8 mouse cellular contexts compared by ENCODE assay signal in genomic region chr10:52021736-52022394, GRCm38 (mm10). TPM values are rescaled to one million over a fixed set of nuclear protein-coding genes. Genes with fewer than 3 reads are reported as not detected.
DNase-seq lines count a peak whose midpoint lies in the region; ATAC-seq and TF ChIP-seq lines count a peak whose summit lies in the region.
"Had no signal": no experiment of that assay in that cellular context is flagged by ENCODE, and none has a peak within 500 bp of the region (broad histone marks: within the 10 kb centered on the region; RNA-seq: fewer than 3 reads in every experiment).

No protein-coding gene starts in this region.

- H3K9me3 ChIP-seq in E14TG2a.4 (ENCODE audit: low read length): 0 out of 2 replicates have a peak, but pooled peaks cover 3% of the 10 kb centered on the region
- H3K9me3 ChIP-seq in forebrain, postnatal 0 days (ENCODE audit: low read length): no peaks in the 10 kb centered on the region
- H3K9me3 ChIP-seq in liver, postnatal 0 days (ENCODE audit: low read length): no peaks in the 10 kb centered on the region

- ATAC-seq in forebrain, postnatal 0 days: peak; percentile 44
- ATAC-seq in liver, postnatal 0 days: no peak
- ATAC-seq in megakaryocyte progenitor cell, adult 5-6 weeks (replicated peaks; ENCODE audit: poor library complexity): no peak

- peak overlapping the region; percentile 94 for H3K4me2 ChIP-seq in forebrain, postnatal 0 days (ENCODE audit: low read depth)
- H3K4me2 ChIP-seq in liver, postnatal 0 days (ENCODE audit: low read depth, low read length): peak overlapping the region; percentile 61; the same call in 1 of the 2 replicates

- H3K4me3 ChIP-seq in E14TG2a.4 (replicated peaks; ENCODE audit: low read length): peak overlapping the region; percentile 76
- H3K4me3 ChIP-seq in forebrain, postnatal 0 days (ENCODE audit: low read depth, low read length): peak overlapping the region; percentile 47
- peak overlapping the region; percentile 36; the same call in 1 of the 2 replicates for H3K4me3 ChIP-seq in liver, postnatal 0 days (ENCODE audit: low read depth, low read length)
- H3K4me3 ChIP-seq: erythroblast, embryonic 14.5 days had no signal

- H3K27me3 ChIP-seq in E14TG2a.4 (ENCODE audit: insufficient read depth, low read length): peaks cover 75% of the 10 kb centered on the region
- H3K27me3 ChIP-seq in forebrain, postnatal 0 days (ENCODE audit: insufficient read depth, low read length): peaks cover 65% of the 10 kb centered on the region
- peaks cover 65% of the 10 kb centered on the region for H3K27me3 ChIP-seq in liver, postnatal 0 days (ENCODE audit: insufficient read depth, low read length)

- H3K27ac ChIP-seq in forebrain, postnatal 0 days (ENCODE audit: low read depth, low read length): no peak overlapping the region
- H3K27ac ChIP-seq in liver, postnatal 0 days (ENCODE audit: low read depth): no peak overlapping the region

- peaks cover 17% of the 10 kb centered on the region for H3K4me1 ChIP-seq in E14TG2a.4 (replicated peaks; ENCODE audit: low read depth, low read length)
- H3K4me1 ChIP-seq in forebrain, postnatal 0 days (ENCODE audit: insufficient read depth): no peaks in the 10 kb centered on the region
- no peaks in the 10 kb centered on the region for H3K4me1 ChIP-seq in liver, postnatal 0 days (ENCODE audit: insufficient read depth)

- TF ChIP-seq EP300 in liver, postnatal 0 days (IDR thresholded peaks at IDR 0.05; ENCODE audit: low read depth): no peak

- no peaks in the 10 kb centered on the region for H3K36me3 ChIP-seq in E14TG2a.4 (ENCODE audit: insufficient read depth, low read length)
- no peaks in the 10 kb centered on the region for H3K36me3 ChIP-seq in forebrain, postnatal 0 days (ENCODE audit: insufficient read depth)
- no peaks in the 10 kb centered on the region for H3K36me3 ChIP-seq in liver, postnatal 0 days (replicated peaks; ENCODE audit: insufficient read depth, low read length)

- 1% methylated on average over 14 of the region's 15 CpGs for WGBS in forebrain, postnatal 0 days
- WGBS in liver, postnatal 0 days (ENCODE audit: insufficient replicate concordance): 2% methylated on average over 15 of the region's 15 CpGs

- no peak for TF ChIP-seq CTCF in E14TG2a.4 (conservative IDR thresholded peaks at IDR 0.05; ENCODE audit: low read length)
- no peak for TF ChIP-seq CTCF in forebrain, postnatal 0 days (IDR thresholded peaks at IDR 0.05; ENCODE audit: low read depth)
- TF ChIP-seq CTCF in liver, postnatal 0 days (IDR thresholded peaks at IDR 0.05; ENCODE audit: low read depth): no peak

- no peak overlapping the region for H3K9ac ChIP-seq in forebrain, postnatal 0 days
- no peak overlapping the region for H3K9ac ChIP-seq in liver, postnatal 0 days (replicated peaks)

- peak; percentile 37 for DNase-seq in ES-CJ7 (ENCODE audit: low read depth, low spot score)
- DNase-seq in forebrain, postnatal 0 days: peak; percentile 11
- no peak for DNase-seq in liver, postnatal 0 days
- no peak for DNase-seq in right cerebral cortex, adult 18-20 months
- DNase-seq in testis, postnatal 10 days (ENCODE audit: low spot score): no peak

RNA-seq across cellular contexts. Expression of gene Vgll2, which starts 0.4 kb away (rescaled TPM):
- total RNA-seq in forebrain, postnatal 0 days (2014; rRNA removed): 0.31 and 2.6 TPM in 2 replicates
- polyA plus RNA-seq in forebrain, postnatal 0 days (2015; fragmentation: Nextera tagmentation; extraction: Ambion mirVana): 1.9 TPM in 1 of 2 replicates, not detected in the other
- 0.57 TPM in 1 of 2 replicates, not detected in the other for polyA plus RNA-seq in liver, postnatal 0 days (2015; fragmentation: Nextera tagmentation; extraction: Ambion mirVana)
- total RNA-seq in megakaryocyte progenitor cell, adult 5-6 weeks (2015): not detected in 2 replicates
- not detected in 2 replicates for total RNA-seq in megakaryocyte progenitor cell, adult 5-6 weeks (2017)
- polyA plus RNA-seq: erythroblast, embryonic 14.5 days had no signal

Comparison
In these comparisons a context has a peak if more than half of its experiments do, and no peak if none do; other contexts are left out.
1. DNase-seq: peak in ES-CJ7 (single experiment) and forebrain, postnatal 0 days (single experiment); none in liver, postnatal 0 days (single experiment), right cerebral cortex, adult 18-20 months (single experiment) and testis, postnatal 10 days (single experiment).
2. Peak in every context shown above with its lines, with median percentiles within 50 percentile points of each other: H3K4me3 ChIP-seq.